Mouse (Mus musculus) ES-CJ7 (cell line): Measurements from ENCODE around the gene Phykpl.
"Not testable (repeated sequence)": the region's sequence is repeated elsewhere in the genome, so short reads cannot be mapped to it uniquely, and the experiment has no call there.

Experiments
- DNase-seq: peaks from one replicate; pipeline ENCODE4 v3.0.0; 2011; ENCODE audit warnings: low read depth, low spot score

Phykpl gene

GRCm38 (mm10) chr11:51617693-51618092 lies 33.1 kb downstream of the Phykpl start:
- peak; percentile 85 for DNase-seq

GRCm38 (mm10) chr11:51618894-51619408 lies 34.4 kb downstream of the Phykpl start:
- no peak for DNase-seq

- DNase-seq: peak; percentile 99
These were observed 35.0 kb downstream of the Phykpl start, which contains the start of gene Nhp2 for GRCm38 (mm10) chr11:51619409-51620060. Gene Nhp2 (plus strand): TSS chr11:51619735.

GRCm38 (mm10) chr11:51620084-51620483 lies 35.5 kb downstream of the Phykpl start:
- no peak for DNase-seq

GRCm38 (mm10) chr11:51621776-51622175 lies 37.2 kb downstream of the Phykpl start:
- DNase-seq: no peak

- no peak for DNase-seq
These were observed 38.5 kb downstream of the Phykpl start for GRCm38 (mm10) chr11:51622971-51623491.

GRCm38 (mm10) chr11:51625187-51625820 lies 40.7 kb downstream of the Phykpl start:
- no peak for DNase-seq

GRCm38 (mm10) chr11:51627425-51627824 lies 42.9 kb downstream of the Phykpl start:
- DNase-seq: no peak

GRCm38 (mm10) chr11:51627907-51628306 lies 43.4 kb downstream of the Phykpl start:
- DNase-seq: no peak

- no peak for DNase-seq
These were observed 45.2 kb downstream of the Phykpl start for GRCm38 (mm10) chr11:51629651-51630314.

GRCm38 (mm10) chr11:51632130-51632753 lies 47.7 kb downstream of the Phykpl start:
- no peak for DNase-seq

- DNase-seq: not testable (repeated sequence)
These were observed 48.6 kb downstream of the Phykpl start for GRCm38 (mm10) chr11:51633200-51633599.

- peak; percentile 86 for DNase-seq
These were observed 49.2 kb downstream of the Phykpl start for GRCm38 (mm10) chr11:51633721-51634120.

- no peak for DNase-seq
These were observed 50.6 kb downstream of the Phykpl start for GRCm38 (mm10) chr11:51635127-51635524.

- DNase-seq: peak; percentile 93
These were observed 51.2 kb downstream of the Phykpl start, which contains the start of gene Rmnd5b for GRCm38 (mm10) chr11:51635525-51636322. Gene Rmnd5b (minus strand): TSS chr11:51635896.

GRCm38 (mm10) chr11:51636323-51636684 lies 51.7 kb downstream of the Phykpl start:
- DNase-seq: peak; percentile 90

GRCm38 (mm10) chr11:51637971-51638414 lies 53.4 kb downstream of the Phykpl start:
- peak; percentile 97 for DNase-seq

GRCm38 (mm10) chr11:51638497-51638896 lies 53.9 kb downstream of the Phykpl start:
- DNase-seq: no peak

- no peak for DNase-seq
These were observed 56.2 kb downstream of the Phykpl start for GRCm38 (mm10) chr11:51640748-51641147.

- DNase-seq: peak; percentile 69
These were observed 58.6 kb downstream of the Phykpl start for GRCm38 (mm10) chr11:51643202-51643601.

GRCm38 (mm10) chr11:51643761-51644160 lies 59.2 kb downstream of the Phykpl start:
- no peak for DNase-seq
